Mouse (Mus musculus): ENCODE data around the gene Olfr1162. TPM values are rescaled to one million over a fixed set of nuclear protein-coding genes. Genes with fewer than 3 reads are reported as not detected.
"Not testable (repeated sequence)": the region's sequence is repeated elsewhere in the genome, so short reads cannot be mapped to it uniquely, and the experiment has no call there.

The Olfr1162 gene
- not detected in 2 replicates for polyA plus RNA-seq (2015; fragmentation: Nextera tagmentation; extraction: Ambion mirVana)

- Histone ChIP-seq H3K4me2 (replicated peaks; ENCODE audit: low read depth) (no peak within 1 kb of the TSS), H3K4me1 (replicated peaks; ENCODE audit: control insufficient read depth, insufficient read depth, low read length) (no peaks in the 10 kb centered on the region), H3K9me3 (ENCODE audit: control insufficient read depth) (no peaks in the 10 kb centered on the region), H3K27me3 (replicated peaks; ENCODE audit: control insufficient read depth, insufficient read depth, low read length) (no peaks in the 10 kb centered on the region), H3K36me3 (ENCODE audit: control insufficient read depth, insufficient read depth) (no peaks in the 10 kb centered on the region), H3K9ac (ENCODE audit: low read depth, low read length) (no peak within 1 kb of the TSS), H3K4me3 (ENCODE audit: low read depth, low read length) (no peak within 1 kb of the TSS), H3K27ac (ENCODE audit: low read depth, low read length) (no peak within 1 kb of the TSS)
- no peak for TF ChIP-seq CTCF (IDR thresholded peaks at IDR 0.05; ENCODE audit: low read depth)
- ATAC-seq, result no peak
- WGBS, result 83% methylated on average over 1 of the region's 1 CpGs
Measured at GRCm38 (mm10) chr2:88051029-88051428, at the start of gene Olfr1162. Gene Olfr1162, minus strand, starts transcription at chr2:88051129.

GRCm38 (mm10) chr2:88093866-88094265 is 42.9 kb upstream of the Olfr1162 start, which contains the start of gene Olfr1164:
Gene Olfr1164, minus strand, starts transcription at chr2:88093966.
- Histone ChIP-seq H3K9ac (ENCODE audit: low read depth, low read length) (no peak within 1 kb of the TSS), H3K4me2 (replicated peaks; ENCODE audit: low read depth) (no peak within 1 kb of the TSS), H3K4me3 (ENCODE audit: low read depth, low read length) (no peak within 1 kb of the TSS), H3K4me1 (replicated peaks; ENCODE audit: control insufficient read depth, insufficient read depth, low read length) (no peaks in the 10 kb centered on the region), H3K27me3 (replicated peaks; ENCODE audit: control insufficient read depth, insufficient read depth, low read length) (no peaks in the 10 kb centered on the region), H3K9me3 (ENCODE audit: control insufficient read depth) (no peaks in the 10 kb centered on the region), H3K36me3 (ENCODE audit: control insufficient read depth, insufficient read depth) (no peaks in the 10 kb centered on the region), H3K27ac (ENCODE audit: low read depth, low read length) (no peak within 1 kb of the TSS)
- WGBS, result 61% methylated on average over 4 of the region's 4 CpGs
- TF ChIP-seq CTCF (IDR thresholded peaks at IDR 0.05; ENCODE audit: low read depth), result no peak
- ATAC-seq, result no peak

GRCm38 (mm10) chr2:88071730-88072129 is 20.8 kb upstream of the Olfr1162 start, which contains the start of gene Olfr1163:
Gene Olfr1163, minus strand, starts transcription at chr2:88071830.
- Histone ChIP-seq H3K27ac (ENCODE audit: low read depth, low read length) (no peak within 1 kb of the TSS), H3K4me2 (replicated peaks; ENCODE audit: low read depth) (no peak within 1 kb of the TSS), H3K9me3 (ENCODE audit: control insufficient read depth) (no peaks in the 10 kb centered on the region), H3K4me1 (replicated peaks; ENCODE audit: control insufficient read depth, insufficient read depth, low read length) (no peaks in the 10 kb centered on the region), H3K9ac (ENCODE audit: low read depth, low read length) (no peak within 1 kb of the TSS), H3K4me3 (ENCODE audit: low read depth, low read length) (no peak within 1 kb of the TSS), H3K36me3 (ENCODE audit: control insufficient read depth, insufficient read depth) (no peaks in the 10 kb centered on the region), H3K27me3 (replicated peaks; ENCODE audit: control insufficient read depth, insufficient read depth, low read length) (no peaks in the 10 kb centered on the region)
- no peak for ATAC-seq
- TF ChIP-seq CTCF (IDR thresholded peaks at IDR 0.05; ENCODE audit: low read depth), result no peak

- no peak overlapping the region for H3K9ac ChIP-seq (ENCODE audit: low read depth, low read length)
- 88% methylated on average over 2 of the region's 2 CpGs for WGBS
- no peaks in the 10 kb centered on the region for H3K27me3 ChIP-seq (replicated peaks; ENCODE audit: control insufficient read depth, insufficient read depth, low read length)
- H3K9me3 ChIP-seq (ENCODE audit: control insufficient read depth), result 0 out of 2 replicates have a peak, but pooled peaks cover 4% of the 10 kb centered on the region
- H3K4me2 ChIP-seq (replicated peaks; ENCODE audit: low read depth), result no peak overlapping the region
- no peaks in the 10 kb centered on the region for H3K4me1 ChIP-seq (replicated peaks; ENCODE audit: control insufficient read depth, insufficient read depth, low read length)
- no peak for ATAC-seq
- no peaks in the 10 kb centered on the region for H3K36me3 ChIP-seq (ENCODE audit: control insufficient read depth, insufficient read depth)
- H3K4me3 ChIP-seq (ENCODE audit: low read depth, low read length), result no peak overlapping the region
- H3K27ac ChIP-seq (ENCODE audit: low read depth, low read length), result no peak overlapping the region
- no peak for TF ChIP-seq CTCF (IDR thresholded peaks at IDR 0.05; ENCODE audit: low read depth)
Measured at GRCm38 (mm10) chr2:88063587-88063986, 12.7 kb upstream of the Olfr1162 start.

GRCm38 (mm10) chr2:88037599-88037998 is 13.3 kb downstream of the Olfr1162 start, which contains the start of gene Olfr73:
Gene Olfr73, minus strand, starts transcription at chr2:88037699.
- no peak for TF ChIP-seq CTCF (IDR thresholded peaks at IDR 0.05; ENCODE audit: low read depth)
- Histone ChIP-seq H3K4me2 (replicated peaks; ENCODE audit: low read depth) (no peak within 1 kb of the TSS), H3K9ac (ENCODE audit: low read depth, low read length) (no peak within 1 kb of the TSS), H3K27ac (ENCODE audit: low read depth, low read length) (no peak within 1 kb of the TSS), H3K9me3 (ENCODE audit: control insufficient read depth) (no peaks in the 10 kb centered on the region), H3K36me3 (ENCODE audit: control insufficient read depth, insufficient read depth) (no peaks in the 10 kb centered on the region), H3K4me1 (replicated peaks; ENCODE audit: control insufficient read depth, insufficient read depth, low read length) (no peaks in the 10 kb centered on the region), H3K27me3 (replicated peaks; ENCODE audit: control insufficient read depth, insufficient read depth, low read length) (no peaks in the 10 kb centered on the region), H3K4me3 (ENCODE audit: low read depth, low read length) (no peak within 1 kb of the TSS)
- no peak for ATAC-seq

GRCm38 (mm10) chr2:88022474-88022873 is 28.5 kb downstream of the Olfr1162 start, which contains the start of gene Olfr1161:
Gene Olfr1161, plus strand, starts transcription at chr2:88022774.
- H3K27me3 ChIP-seq (replicated peaks; ENCODE audit: control insufficient read depth, insufficient read depth, low read length); H3K4me2 ChIP-seq (replicated peaks; ENCODE audit: low read depth); ATAC-seq; H3K9me3 ChIP-seq (ENCODE audit: control insufficient read depth); H3K4me3 ChIP-seq (ENCODE audit: low read depth, low read length); H3K27ac ChIP-seq (ENCODE audit: low read depth, low read length); H3K4me1 ChIP-seq (replicated peaks; ENCODE audit: control insufficient read depth, insufficient read depth, low read length); H3K9ac ChIP-seq (ENCODE audit: low read depth, low read length); H3K36me3 ChIP-seq (ENCODE audit: control insufficient read depth, insufficient read depth): not testable (repeated sequence)
- 69% methylated on average over 1 of the region's 1 CpGs for WGBS

Measured in intestine, postnatal 0 days (tissue).